Mouse (Mus musculus): ENCODE results near the gene Abt1. TPM values are rescaled to one million over a fixed set of nuclear protein-coding genes. Genes with fewer than 3 reads are reported as not detected.

Abt1 gene
- polyA plus RNA-seq (2017; shearing (Covaris generic)), result 12.4 TPM

GRCm38 (mm10) chr13:23423286-23424051 is at the start of gene Abt1:
Gene Abt1, minus strand, starts transcription at chr13:23423866.

GRCm38 (mm10) chr13:23465600-23466109 is 42.0 kb upstream of the Abt1 start, which contains the start of gene Btn1a1:
Gene Btn1a1, minus strand, starts transcription at chr13:23465901.

GRCm38 (mm10) chr13:23368583-23369420 is 54.9 kb downstream of the Abt1 start, which contains the start of gene Zfp322a:
Gene Zfp322a, minus strand, starts transcription at chr13:23369208.

Other genes starting within 250 kb of the Abt1 start
- not detected for gene Vmn1r220, start 235.9 kb downstream of the Abt1 start, polyA plus RNA-seq (2017; shearing (Covaris generic))
- not detected for gene Vmn1r221, start 209.7 kb downstream of the Abt1 start, polyA plus RNA-seq (2017; shearing (Covaris generic))
- gene Vmn1r222, start 187.9 kb downstream of the Abt1 start, polyA plus RNA-seq (2017; shearing (Covaris generic)), result 0.07 TPM
- not detected for gene Vmn1r223, start 176.7 kb downstream of the Abt1 start, polyA plus RNA-seq (2017; shearing (Covaris generic))
- 25.9 TPM for gene Zfp322a, start 54.7 kb downstream of the Abt1 start, polyA plus RNA-seq (2017; shearing (Covaris generic))
- gene Btn1a1, start 42.0 kb upstream of the Abt1 start, polyA plus RNA-seq (2017; shearing (Covaris generic)), result 0.05 TPM
- not detected for gene Btn2a2, start 65.0 kb upstream of the Abt1 start, polyA plus RNA-seq (2017; shearing (Covaris generic))
- gene Hist1h4h, start 107.2 kb upstream of the Abt1 start, polyA plus RNA-seq (2017; shearing (Covaris generic)), result 5.1 TPM
- gene Hist1h2af, start 110.0 kb upstream of the Abt1 start, polyA plus RNA-seq (2017; shearing (Covaris generic)), result not detected
- 0.53 TPM for gene Hist1h3g, start 111.6 kb upstream of the Abt1 start, polyA plus RNA-seq (2017; shearing (Covaris generic))
- not detected for gene Hist1h2bh, start 119.5 kb upstream of the Abt1 start, polyA plus RNA-seq (2017; shearing (Covaris generic))
- gene Hist1h3f, start 120.2 kb upstream of the Abt1 start, polyA plus RNA-seq (2017; shearing (Covaris generic)), result 0.37 TPM
- gene Hist1h4f, start 127.8 kb upstream of the Abt1 start, polyA plus RNA-seq (2017; shearing (Covaris generic)), result 0.66 TPM
- 0.60 TPM for gene Hist1h1d, start 129.4 kb upstream of the Abt1 start, polyA plus RNA-seq (2017; shearing (Covaris generic))
- 2.0 TPM for gene Hist1h3e, start 138.5 kb upstream of the Abt1 start, polyA plus RNA-seq (2017; shearing (Covaris generic))
- 4.5 TPM for gene Hist1h2ae, start 147.4 kb upstream of the Abt1 start, polyA plus RNA-seq (2017; shearing (Covaris generic))
- gene Hist1h2bg, start 147.5 kb upstream of the Abt1 start, polyA plus RNA-seq (2017; shearing (Covaris generic)), result 3.0 TPM
- 0.68 TPM for gene Hist1h2bf, start 150.3 kb upstream of the Abt1 start, polyA plus RNA-seq (2017; shearing (Covaris generic))
- not detected for gene Hist1h2ad, start 150.5 kb upstream of the Abt1 start, polyA plus RNA-seq (2017; shearing (Covaris generic))
- gene Hist1h3d, start 151.9 kb upstream of the Abt1 start, polyA plus RNA-seq (2017; shearing (Covaris generic)), result 0.18 TPM
- 17.1 TPM for gene Hist1h4d, start 157.7 kb upstream of the Abt1 start, polyA plus RNA-seq (2017; shearing (Covaris generic))
- 3.0 TPM for gene Hist1h2be, start 197.3 kb upstream of the Abt1 start, polyA plus RNA-seq (2017; shearing (Covaris generic))
- gene Hist1h1e, start 198.7 kb upstream of the Abt1 start, polyA plus RNA-seq (2017; shearing (Covaris generic)), result 13.2 TPM

Measured in CD4-positive, CD25-positive, alpha-beta regulatory T cell (primary cell).